Mouse (Mus musculus): Measurements from ENCODE around the gene Olig3.

Olig3 gene

DNA sequence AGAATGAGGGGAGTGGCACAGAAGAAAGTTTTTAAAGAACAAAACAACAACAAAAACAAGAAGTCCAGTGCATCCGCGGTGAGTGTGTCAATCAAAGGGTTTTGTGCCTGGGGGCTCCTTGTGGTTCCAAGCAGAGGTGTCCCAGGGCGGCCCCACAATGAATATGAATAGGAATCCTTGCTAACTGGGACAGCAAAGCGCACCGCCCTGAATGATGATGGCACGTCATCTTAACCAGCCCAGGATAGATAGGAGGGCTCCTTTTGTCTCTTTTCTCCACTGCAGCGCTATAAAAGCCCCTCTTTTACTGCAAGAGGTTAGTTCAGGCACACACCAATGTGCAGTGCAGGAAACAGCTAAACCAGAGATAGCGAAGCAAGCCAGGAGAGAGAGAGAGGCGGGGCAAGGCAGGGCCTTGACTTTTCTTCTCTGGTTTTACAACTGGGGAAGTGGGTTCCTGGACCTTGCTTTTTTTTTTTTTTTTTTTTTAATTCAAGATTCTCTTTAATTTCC lies at the start of gene Olig3:
Olig3 (plus strand) TSS at position 463 of the 513 bp plus-strand sequence.
- DNase-seq, result no peak

DNA sequence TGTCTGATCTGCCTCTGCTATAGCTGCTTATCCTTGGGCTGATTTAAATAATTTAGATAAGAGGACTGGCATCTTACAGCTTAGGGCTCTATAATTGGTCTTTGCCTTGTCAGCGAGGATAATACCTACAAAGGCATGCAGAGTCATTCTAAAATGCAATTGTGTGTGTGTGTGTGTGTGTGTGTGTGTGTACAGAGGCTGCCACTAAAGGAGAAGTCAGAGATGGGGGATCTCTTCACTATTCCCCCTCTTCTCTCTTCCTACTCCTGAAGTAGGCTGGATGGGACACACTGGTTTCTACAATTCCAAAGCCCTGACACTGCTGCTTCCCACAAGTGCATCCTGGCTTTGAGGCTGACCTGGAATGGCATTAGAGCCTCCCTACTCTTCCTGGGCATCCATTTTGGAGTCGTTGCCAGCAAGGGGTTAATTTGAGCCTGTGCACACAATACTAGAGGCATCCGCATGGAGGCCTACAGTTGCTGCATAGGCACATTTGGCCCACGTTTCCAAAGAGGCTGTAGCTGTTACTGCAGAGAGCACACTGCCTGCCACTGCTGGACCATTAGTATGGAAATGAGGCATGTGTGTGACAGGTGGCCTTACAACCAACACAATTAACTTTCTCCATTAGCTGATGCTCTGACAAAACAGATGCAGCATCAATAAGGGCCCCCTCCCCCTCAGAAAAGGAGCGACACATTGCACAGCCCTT lies 46.5 kb upstream of the Olig3 start:
- DNase-seq, result no peak

DNA sequence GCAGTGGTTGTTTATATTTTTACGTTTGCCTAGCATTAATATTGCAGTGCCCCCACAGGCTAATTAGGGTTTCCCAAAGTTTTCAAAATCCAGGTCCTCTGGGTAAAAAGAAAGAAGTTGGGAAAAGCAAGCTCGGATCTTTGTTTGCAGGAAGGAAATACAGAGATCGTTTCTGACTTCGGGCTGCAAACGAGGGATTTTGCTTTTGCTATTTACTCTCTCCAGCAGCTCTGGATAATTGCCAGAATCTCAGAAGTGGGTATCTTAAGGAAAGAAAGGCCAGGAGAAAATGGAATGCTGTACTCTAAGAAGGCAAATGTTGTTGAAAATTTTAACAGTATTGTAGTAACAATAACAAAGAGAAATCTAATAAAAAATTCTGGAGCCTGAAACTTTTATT lies 45.9 kb upstream of the Olig3 start:
- DNase-seq, result no peak

DNA sequence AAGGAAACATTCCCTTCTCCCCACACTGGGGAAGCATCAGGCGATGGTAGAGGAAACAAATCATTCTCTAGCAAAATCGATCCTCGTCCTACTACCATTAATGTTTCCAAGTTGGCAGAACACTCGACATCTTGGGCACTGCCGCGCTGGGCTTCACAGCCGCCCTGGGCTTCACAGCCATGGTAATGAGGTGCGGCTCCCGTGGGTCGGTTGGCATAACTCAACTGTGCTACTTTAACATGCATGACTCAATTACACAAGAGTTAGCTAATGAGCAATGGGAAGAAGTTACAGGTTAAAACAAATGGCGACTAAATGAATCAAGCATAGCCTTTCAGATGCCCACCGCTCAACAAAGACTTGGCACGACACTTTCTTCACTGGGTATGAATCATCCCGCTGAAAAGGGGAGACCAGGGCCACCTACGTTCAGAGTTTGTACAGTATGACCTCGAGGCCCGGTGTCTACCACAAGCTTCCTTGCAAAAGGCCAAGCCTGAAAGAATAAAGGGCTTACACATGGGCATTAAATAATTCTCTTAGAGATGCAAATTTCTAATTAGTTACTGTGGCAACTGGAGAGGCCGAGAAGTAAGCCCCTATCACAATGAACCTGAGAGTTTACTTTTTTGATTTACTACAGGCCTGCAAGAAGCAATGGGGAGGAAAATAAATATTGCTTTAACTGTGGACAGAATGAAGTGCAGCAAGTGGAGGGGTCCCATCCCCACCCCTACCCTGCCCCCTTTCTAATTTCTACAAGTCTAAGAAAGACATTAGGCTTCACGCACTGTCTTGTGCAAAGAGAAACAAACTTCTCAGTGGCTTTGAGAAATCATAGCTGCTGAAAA lies 38.1 kb upstream of the Olig3 start:
- no peak for DNase-seq

DNA sequence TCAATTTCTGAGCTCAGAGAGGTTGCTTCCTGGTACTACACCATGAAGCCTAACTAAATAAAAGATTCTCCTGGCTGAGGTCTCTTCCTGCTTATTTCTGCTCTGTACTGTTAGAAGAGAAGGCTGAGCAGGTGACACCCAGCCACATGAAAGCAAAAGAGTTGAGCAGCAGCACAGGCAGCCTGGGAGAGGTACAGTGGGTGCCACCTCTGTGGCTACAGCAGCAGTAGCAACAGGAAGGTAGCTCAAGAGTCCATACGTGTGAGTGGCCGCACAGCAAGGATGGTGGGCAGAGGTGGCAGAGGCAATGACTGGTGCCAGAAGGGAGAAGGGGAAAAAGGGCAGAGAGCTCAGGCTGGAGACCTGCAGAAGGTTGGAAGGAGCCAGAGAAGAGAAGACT lies 34.6 kb upstream of the Olig3 start:
- DNase-seq, result no peak

DNA sequence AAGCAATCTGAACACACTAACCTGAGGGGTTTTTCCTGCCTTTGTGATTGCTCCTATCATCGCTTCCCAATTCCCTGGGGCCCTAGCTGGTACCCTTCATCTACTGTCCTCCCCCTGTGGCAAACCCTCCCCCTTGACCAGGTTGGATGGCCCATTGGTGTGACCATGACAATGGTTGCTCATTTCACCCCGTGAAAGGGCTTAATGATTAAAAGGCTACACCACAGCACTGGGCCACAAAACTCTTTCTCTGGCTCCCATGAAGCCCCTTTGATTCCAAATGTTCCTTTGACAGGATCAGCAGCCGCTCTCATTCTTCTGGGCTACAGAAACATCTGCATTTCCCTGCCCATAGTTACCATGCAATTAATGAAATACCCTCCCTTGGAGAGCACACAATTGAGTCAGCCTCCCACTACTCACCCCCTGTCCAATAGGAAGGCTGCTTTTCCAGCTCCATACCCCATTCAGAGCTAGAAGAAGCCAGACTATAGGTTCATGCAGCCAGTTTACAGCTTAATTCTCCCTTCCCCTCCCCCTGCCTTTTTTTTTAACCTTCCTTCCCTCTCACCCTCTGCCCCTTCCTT lies 27.0 kb upstream of the Olig3 start:
- no peak for DNase-seq

DNA sequence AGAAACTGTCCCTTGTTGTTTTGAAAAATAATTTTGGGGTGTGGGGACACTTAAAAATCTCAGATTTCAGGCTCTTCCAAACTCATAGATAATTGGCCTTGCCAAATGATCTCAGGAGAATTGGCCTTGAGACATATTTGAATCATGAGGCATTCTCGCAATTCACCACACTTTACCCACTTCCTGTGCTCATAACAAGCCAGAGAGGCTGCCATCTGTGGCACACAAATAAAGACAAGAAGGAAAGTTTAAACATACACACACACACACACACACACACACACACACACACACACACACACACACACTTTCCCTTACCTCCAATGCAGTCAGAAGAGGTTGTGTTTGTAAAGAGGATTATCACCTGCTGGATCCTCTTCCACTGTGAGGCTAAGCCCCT lies 22.9 kb upstream of the Olig3 start:
- DNase-seq, result no peak

DNA sequence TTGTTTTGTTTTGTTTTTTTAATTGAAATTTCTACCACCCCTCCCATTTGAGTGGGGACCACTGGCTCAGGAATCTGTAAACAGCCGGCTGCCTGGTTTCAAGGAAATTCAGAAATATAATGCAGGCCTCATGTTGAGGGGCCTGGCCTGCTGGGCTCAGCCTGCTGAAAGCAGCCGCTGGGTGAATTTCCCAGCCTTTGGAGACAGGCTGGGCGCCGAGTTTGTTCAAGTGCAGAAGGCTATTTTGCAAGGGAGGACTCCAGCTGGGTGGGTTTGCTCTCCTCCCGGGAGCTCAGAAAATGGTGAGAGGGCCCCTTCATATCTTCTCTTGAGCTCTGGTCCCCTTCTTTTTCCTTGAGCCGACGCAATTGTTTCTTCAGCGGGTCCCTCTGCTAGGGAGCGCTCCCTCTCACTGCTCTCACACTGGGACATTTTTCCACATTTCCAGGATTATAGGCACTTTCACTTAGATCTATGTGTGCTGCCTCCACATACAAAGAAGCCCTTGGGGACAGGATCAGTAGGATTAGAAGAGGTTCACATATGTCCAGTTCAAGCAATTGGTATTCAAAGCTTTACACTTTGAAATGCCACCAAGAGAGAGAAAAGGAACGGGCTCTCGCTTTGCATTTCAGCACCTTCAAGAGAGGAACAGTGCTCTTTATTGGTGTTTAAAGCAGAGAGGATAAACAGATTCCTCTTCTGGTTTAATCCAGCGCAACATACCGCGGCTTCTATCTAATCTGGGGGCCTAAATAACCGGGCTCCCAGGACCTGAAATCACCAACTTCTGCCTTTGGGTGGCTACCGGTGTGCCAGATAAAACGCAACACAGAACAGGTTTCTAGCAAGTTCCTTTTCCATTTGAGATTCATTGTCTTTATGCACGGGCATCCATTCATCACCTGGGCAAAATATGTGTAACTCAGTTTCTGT lies 17.4 kb upstream of the Olig3 start:
- no peak for DNase-seq

DNA sequence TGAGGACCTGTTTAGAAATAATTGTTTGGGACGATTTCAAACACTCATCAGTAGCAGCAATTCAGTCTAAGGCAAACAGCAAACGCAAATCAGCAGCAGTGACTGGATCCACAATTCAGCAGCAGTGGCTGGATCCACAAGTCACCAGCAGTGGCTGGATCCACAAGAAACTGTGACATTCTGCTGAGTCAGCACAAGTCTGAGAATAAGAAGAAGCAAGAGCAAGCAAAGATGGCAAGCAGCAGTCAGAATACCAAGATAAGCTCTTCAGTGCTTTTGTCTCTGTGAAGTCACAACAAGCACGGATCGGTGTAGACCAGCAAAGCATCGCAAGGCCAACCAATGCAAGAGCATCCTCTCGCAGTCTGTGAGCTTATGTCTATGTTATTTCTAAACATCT lies 12.3 kb upstream of the Olig3 start:
- DNase-seq, result no peak

DNA sequence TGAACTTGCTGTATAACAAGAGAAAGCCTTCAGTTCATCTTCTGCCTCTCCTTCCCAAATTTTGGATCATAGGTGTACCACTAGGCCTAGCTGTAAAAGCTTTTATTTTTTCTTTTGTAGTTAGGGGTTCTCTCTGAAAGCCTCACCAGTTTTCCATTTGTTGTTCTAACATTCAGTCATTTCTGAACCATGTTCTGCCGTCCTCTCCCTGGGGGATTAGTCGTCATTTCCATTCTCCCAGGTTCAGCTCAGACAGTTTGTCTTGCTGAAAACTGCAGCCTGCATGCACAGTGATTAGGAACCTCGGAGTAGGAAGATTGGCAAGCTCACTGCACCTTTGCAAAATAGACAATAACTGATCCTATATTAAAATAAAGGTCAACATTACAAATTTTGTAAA lies 7.0 kb upstream of the Olig3 start:
- DNase-seq, result no peak

DNA sequence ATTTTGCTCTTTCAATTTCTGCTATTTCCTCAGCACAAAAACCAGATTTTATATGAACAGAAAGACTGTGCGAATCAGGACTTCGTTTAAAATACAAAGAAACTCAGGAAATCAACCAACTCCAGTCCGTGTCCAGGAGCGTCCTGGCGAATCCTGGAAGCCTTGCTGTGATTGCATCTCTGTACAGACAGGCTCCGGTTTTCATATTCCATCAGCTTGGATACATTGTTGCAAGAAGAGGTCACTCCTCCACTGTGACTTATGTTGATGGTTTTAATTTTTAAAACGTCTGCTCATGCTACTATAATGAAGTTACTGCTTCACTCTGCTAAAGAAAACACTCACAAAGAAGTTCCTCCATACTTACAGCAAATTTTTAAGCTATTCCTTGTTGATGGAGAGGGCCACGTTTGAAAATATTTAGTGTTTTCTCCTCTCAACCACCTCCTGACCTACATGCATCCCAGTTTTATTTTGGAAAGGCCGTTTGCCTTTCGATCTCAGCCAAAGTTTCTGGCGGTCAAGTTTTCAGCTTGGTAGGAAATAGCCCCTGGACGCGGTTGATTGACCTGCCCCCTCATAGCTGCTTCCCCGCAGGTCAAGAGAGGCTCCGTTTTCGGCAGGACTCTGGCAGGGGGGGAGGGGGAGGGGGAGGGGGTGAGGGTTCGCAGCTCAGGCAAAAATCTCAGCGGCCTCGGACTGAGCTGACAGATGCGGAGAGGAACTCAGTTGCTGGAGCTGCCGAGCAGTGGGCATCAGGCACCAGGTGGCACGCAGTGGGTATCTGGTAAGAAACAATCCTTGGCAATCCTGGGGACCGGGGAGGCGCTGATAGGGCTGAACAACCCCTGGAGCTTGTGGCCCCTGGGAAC lies 4.1 kb upstream of the Olig3 start:
- DNase-seq, result no peak

DNA sequence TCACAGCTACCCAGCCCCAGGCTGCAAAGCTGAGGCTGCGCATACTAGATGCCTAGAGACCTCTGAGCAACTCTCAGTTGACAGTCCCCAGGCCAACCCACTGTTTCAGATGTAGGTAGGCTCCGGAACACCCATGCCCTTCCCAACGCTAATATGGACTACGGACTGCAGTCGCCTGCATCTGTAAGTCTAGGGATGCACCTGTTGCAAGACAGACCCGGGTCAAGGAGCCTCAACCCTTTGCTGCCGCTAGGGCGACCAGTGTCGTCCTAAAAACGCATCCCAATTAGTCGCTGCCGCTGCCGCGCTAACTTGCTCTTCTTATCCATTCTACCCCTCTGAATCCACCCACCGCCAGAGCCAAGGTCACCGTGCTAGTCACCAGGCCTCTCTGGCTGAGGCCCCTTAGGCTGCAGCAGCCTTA lies 3.4 kb upstream of the Olig3 start:
- DNase-seq, result no peak

DNA sequence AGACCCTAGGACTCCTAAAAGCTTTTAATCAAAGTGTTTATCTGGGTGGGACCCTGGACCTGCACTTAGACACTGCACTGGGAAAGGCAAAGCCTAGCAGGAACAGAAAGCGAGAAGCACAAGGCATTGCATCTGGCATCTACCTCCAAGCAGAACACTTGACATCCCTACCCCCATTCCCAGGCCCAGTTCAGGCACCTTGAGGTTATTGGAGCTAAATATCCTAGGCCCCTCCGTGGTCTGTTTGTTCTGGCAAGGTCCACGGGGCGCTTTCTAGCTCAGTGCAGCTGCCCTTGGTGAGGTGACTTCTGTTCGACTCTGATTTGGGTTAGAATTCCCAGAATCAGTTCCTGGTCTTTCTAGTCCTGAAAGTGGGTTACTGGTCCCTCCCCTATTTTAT lies 2.7 kb upstream of the Olig3 start:
- DNase-seq, result no peak

DNA sequence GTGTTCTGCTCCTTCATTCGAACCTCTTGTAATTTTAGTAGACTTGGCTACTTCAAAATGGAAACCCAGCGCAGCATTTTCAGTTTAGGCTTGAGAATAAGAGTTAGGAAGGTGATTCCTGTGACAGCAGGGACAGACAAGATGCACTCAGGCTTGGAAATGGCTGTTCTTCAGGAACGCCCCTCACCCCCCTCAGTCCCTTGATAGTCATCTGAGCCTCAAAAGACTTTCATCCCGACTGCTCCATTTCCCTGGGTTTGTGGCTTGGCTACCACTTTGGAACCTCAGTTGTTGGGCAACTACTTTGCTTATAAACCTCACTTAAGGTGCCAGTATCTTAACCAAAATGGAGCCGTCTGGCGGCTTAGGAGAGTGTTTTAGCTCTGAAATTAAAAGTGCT lies 2.2 kb upstream of the Olig3 start:
- DNase-seq, result no peak

DNA sequence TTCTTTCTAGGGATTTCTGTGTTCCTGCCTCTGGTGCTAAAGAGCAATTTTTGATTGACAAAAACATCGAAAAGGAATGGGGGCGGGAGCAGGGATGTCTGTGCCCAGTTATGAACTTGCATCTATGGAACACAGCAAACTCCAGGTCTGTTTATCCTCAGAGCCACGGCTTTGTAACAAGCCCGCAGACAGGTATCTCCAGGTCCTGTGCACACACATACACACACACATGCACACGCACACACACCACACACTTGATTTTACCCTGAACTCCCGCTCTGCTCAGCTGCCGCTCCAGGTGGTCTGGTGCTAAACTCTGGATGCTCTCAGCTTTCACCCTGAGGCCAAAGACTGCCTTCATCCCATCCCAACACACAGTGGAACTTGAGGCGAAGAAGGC lies 1.3 kb upstream of the Olig3 start:
- DNase-seq, result no peak

DNA sequence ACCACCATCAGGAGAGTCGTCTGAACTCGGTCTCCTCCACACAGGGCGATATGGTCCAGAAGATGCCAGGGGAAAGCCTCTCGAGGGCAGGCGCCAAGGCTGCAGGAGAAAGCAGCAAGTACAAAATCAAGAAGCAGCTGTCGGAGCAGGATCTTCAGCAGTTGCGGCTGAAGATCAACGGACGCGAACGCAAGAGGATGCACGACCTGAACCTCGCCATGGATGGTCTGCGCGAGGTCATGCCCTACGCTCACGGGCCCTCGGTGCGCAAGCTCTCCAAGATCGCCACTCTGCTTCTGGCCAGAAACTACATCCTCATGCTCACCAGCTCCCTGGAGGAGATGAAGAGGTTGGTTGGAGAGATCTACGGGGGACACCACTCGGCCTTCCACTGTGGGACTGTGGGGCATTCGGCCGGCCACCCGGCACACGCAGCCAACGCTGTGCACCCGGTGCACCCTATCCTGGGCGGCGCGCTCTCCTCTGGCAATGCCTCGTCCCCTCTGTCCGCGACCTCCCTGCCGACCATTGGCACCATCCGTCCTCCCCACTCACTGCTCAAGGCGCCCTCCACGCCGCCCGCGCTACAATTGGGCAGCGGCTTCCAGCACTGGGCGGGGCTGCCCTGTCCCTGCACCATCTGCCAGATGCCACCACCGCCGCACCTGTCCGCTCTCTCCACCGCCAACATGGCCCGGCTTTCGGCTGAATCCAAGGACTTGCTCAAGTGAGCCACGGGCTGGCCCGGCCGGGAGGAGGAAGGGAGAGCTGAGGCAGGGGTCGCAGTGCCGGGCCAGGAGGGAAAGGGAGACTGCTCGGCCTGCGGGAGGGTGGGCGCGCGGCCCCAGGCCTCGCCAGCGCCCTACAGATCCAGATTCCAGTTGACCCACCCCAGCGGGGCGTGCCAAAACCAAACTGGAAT lies 648 bp downstream of the Olig3 start:
- no peak for DNase-seq

DNA sequence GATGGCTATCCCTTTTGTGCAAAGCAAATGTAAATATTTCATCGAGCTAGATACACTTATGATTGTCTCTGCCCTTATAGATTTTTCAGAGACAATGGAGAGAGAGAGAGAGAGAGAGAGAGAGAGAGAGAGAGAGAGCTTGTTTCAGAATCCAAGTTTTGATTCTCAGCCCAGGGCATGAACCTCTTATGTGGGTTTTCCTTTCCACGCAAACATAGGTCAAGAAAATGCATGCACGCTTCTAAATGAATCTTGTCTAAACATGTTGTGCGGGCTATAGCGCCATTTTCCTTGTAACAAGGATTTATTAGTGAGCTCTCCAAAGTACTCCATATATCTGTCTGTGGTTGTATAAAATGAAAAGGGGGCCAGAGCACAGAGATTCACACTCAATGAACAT lies 1.5 kb downstream of the Olig3 start:
- no peak for DNase-seq

DNA sequence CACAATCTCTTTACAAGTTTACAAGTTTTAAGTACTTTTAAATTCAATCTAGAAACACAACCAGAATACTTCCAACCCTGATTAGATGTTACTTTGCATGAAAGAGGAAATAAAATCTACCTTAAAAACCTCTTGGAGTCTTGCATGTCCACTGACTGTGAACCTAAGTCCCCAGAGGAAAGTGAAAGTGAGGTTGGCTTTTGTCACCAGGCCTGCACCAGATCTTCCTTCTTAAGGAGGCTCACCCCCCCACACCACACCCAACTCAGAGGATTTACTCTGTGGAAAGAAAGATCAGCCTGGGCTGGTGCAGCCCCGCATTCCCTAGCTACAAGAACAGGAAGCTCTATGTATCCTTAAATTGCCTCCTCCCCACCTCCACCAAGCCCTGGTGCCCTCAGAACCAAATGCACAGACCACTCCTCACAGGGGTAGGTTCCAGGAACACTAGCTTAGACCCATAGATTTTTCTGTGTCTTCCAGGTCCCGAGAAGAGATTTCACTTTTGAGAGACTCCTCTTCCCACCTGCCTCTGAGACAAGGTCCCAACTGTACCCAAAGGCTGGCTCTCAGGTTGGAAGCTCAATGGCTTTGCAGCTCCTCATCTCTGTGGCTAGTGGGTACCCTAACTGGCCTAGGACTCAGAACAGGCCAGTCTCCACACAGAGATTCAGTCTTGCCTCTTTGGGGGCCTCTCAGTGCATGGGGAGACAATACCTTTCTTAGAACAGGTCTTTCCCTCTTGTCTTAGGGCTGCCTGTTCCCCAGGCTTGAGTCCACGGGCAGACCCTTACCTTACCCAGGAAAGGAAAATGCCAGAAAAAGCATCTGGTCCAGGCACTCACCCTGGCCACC lies 4.3 kb downstream of the Olig3 start:
- no peak for DNase-seq

DNA sequence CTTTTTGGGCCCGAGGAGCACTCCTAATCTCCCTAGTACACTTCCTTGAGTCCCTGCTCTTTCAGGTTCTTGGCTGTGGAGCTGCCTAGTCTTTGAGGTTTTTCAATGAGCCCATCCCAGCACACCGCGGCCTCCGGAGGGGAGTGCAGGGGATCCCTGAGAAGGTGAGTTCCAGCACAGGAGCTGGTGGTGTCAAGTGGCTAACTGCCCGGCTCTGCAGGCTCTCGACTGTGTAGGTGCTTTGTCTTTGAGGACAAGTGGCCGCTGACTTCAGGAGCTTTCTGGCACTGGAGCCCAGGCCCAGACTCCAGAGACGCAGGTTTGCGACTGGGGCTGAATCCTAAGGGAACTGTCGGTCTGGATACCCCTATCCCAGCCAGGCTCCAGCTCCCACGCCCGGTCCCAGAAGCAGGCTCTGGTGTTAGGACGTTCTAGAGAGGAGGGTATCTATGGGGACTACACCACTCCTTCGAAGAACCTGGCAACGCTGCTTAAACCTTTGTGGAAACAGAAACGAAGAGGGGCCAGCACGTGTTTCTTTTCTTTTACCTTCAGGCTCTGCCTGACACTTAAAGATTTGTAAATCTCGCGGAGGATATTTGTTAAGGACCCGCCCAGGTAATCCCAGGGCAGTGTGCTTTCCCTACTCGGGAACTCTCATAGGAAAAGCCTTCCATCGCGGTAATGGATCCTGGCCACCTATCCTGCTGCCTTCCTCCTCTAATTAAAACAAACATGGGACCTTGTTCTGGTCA lies 5.4 kb downstream of the Olig3 start:
- DNase-seq, result no peak

Measured in right cerebral cortex, postnatal 25 days (tissue).